Mouse (Mus musculus): ENCODE results near the gene Lrrc9. TPM values are rescaled to one million over a fixed set of nuclear protein-coding genes. Genes with fewer than 3 reads are reported as not detected.

Lrrc9 gene
- polyA plus RNA-seq, 1 experiment from 2014 or later: 0.64 TPM

- Histone ChIP-seq H3K4me3 (no peak overlapping the region), H3K27ac (no peak overlapping the region), H3K36me3 (no peaks in the 10 kb centered on the region), H3K9ac (no peak overlapping the region), H3K27me3 (no peaks in the 10 kb centered on the region), H3K9me3 (replicated peaks) (no peaks in the 10 kb centered on the region), H3K4me1 (replicated peaks) (peaks cover 7% of the 10 kb centered on the region), H3K4me2 (no peak overlapping the region)
- no peak for ATAC-seq (replicated peaks; ENCODE audit: insufficient number of reproducible peaks, insufficient read depth, low FRiP score, low read depth)
Observed at GRCm38 (mm10) chr12:72482226-72482625, 40.6 kb downstream of the Lrrc9 start.

- Histone ChIP-seq H3K4me3 (no peak overlapping the region), H3K4me2 (no peak overlapping the region), H3K9ac (no peak overlapping the region), H3K27ac (no peak overlapping the region), H3K9me3 (replicated peaks) (no peaks in the 10 kb centered on the region), H3K27me3 (no peaks in the 10 kb centered on the region), H3K4me1 (replicated peaks) (no peaks in the 10 kb centered on the region), H3K36me3 (no peaks in the 10 kb centered on the region)
- ATAC-seq (replicated peaks; ENCODE audit: insufficient number of reproducible peaks, insufficient read depth, low FRiP score, low read depth): no peak
Observed at GRCm38 (mm10) chr12:72484872-72485271, 43.2 kb downstream of the Lrrc9 start.

- 61% methylated on average over 3 of the region's 3 CpGs for WGBS
- no peaks in the 10 kb centered on the region for H3K36me3 ChIP-seq
- no peaks in the 10 kb centered on the region for H3K27me3 ChIP-seq
- no peak for ATAC-seq (replicated peaks; ENCODE audit: insufficient number of reproducible peaks, insufficient read depth, low FRiP score, low read depth)
- H3K4me1 ChIP-seq (replicated peaks): no peaks in the 10 kb centered on the region; the same call in 1 of the 2 replicates
- no peak overlapping the region for H3K4me3 ChIP-seq
- no peak overlapping the region for H3K9ac ChIP-seq
- no peak overlapping the region for H3K4me2 ChIP-seq
- no peaks in the 10 kb centered on the region for H3K9me3 ChIP-seq (replicated peaks)
- H3K27ac ChIP-seq: no peak overlapping the region
Observed at GRCm38 (mm10) chr12:72487498-72487897, 45.8 kb downstream of the Lrrc9 start.

GRCm38 (mm10) chr12:72489995-72490394, 48.3 kb downstream of the Lrrc9 start:
- Histone ChIP-seq H3K27ac (no peak overlapping the region), H3K9me3 (replicated peaks) (no peaks in the 10 kb centered on the region; the same call in 1 of the 2 replicates), H3K36me3 (no peaks in the 10 kb centered on the region), H3K4me3 (no peak overlapping the region), H3K9ac (no peak overlapping the region), H3K27me3 (no peaks in the 10 kb centered on the region), H3K4me1 (replicated peaks) (no peaks in the 10 kb centered on the region; the same call in 1 of the 2 replicates), H3K4me2 (no peak overlapping the region)
- ATAC-seq (replicated peaks; ENCODE audit: insufficient number of reproducible peaks, insufficient read depth, low FRiP score, low read depth): no peak
- 82% methylated on average over 3 of the region's 3 CpGs for WGBS

GRCm38 (mm10) chr12:72491063-72491719, 49.5 kb downstream of the Lrrc9 start:
- WGBS: 42% methylated on average over 3 of the region's 3 CpGs
- Histone ChIP-seq H3K9ac (no peak overlapping the region), H3K27me3 (no peaks in the 10 kb centered on the region), H3K9me3 (replicated peaks) (no peaks in the 10 kb centered on the region; the same call in 1 of the 2 replicates), H3K4me3 (no peak overlapping the region), H3K4me2 (no peak overlapping the region), H3K4me1 (replicated peaks) (no peaks in the 10 kb centered on the region; the same call in 1 of the 2 replicates), H3K36me3 (no peaks in the 10 kb centered on the region), H3K27ac (peak overlapping the region; percentile 56)
- no peak; the same call in 1 of the 2 replicates for ATAC-seq (replicated peaks; ENCODE audit: insufficient number of reproducible peaks, insufficient read depth, low FRiP score, low read depth)

GRCm38 (mm10) chr12:72496866-72497600, 55.4 kb downstream of the Lrrc9 start:
- Histone ChIP-seq H3K9ac (no peak overlapping the region), H3K9me3 (replicated peaks) (no peaks in the 10 kb centered on the region; the same call in 1 of the 2 replicates), H3K4me3 (no peak overlapping the region), H3K27me3 (no peaks in the 10 kb centered on the region), H3K36me3 (no peaks in the 10 kb centered on the region), H3K27ac (no peak overlapping the region), H3K4me2 (no peak overlapping the region), H3K4me1 (replicated peaks) (no peaks in the 10 kb centered on the region)
- no peak for ATAC-seq (replicated peaks; ENCODE audit: insufficient number of reproducible peaks, insufficient read depth, low FRiP score, low read depth)
- 72% methylated on average over 12 of the region's 12 CpGs for WGBS

- Histone ChIP-seq H3K9me3 (replicated peaks) (no peaks in the 10 kb centered on the region), H3K4me3 (no peak overlapping the region), H3K27me3 (no peaks in the 10 kb centered on the region), H3K9ac (no peak overlapping the region), H3K27ac (no peak overlapping the region), H3K36me3 (no peaks in the 10 kb centered on the region), H3K4me2 (no peak overlapping the region), H3K4me1 (replicated peaks) (no peaks in the 10 kb centered on the region)
- no peak for ATAC-seq (replicated peaks; ENCODE audit: insufficient number of reproducible peaks, insufficient read depth, low FRiP score, low read depth)
- 73% methylated on average over 7 of the region's 7 CpGs for WGBS
Observed at GRCm38 (mm10) chr12:72509606-72510005, 67.9 kb downstream of the Lrrc9 start.

GRCm38 (mm10) chr12:72515446-72515845, 73.8 kb downstream of the Lrrc9 start:
- no peak overlapping the region for H3K4me3 ChIP-seq
- 63% methylated on average over 3 of the region's 3 CpGs for WGBS
- no peaks in the 10 kb centered on the region for H3K9me3 ChIP-seq (replicated peaks)
- no peak for ATAC-seq (replicated peaks; ENCODE audit: insufficient number of reproducible peaks, insufficient read depth, low FRiP score, low read depth)
- H3K27me3 ChIP-seq: no peaks in the 10 kb centered on the region
- no peaks in the 10 kb centered on the region for H3K36me3 ChIP-seq
- no peak overlapping the region for H3K9ac ChIP-seq
- no peak overlapping the region for H3K27ac ChIP-seq
- no peaks in the 10 kb centered on the region for H3K4me1 ChIP-seq (replicated peaks)
- no peak overlapping the region for H3K4me2 ChIP-seq

- Histone ChIP-seq H3K27me3 (no peaks in the 10 kb centered on the region), H3K27ac (no peak overlapping the region), H3K9me3 (replicated peaks) (no peaks in the 10 kb centered on the region), H3K9ac (no peak overlapping the region), H3K4me1 (replicated peaks) (no peaks in the 10 kb centered on the region), H3K36me3 (no peaks in the 10 kb centered on the region), H3K4me2 (no peak overlapping the region), H3K4me3 (no peak overlapping the region)
- WGBS: 87% methylated on average over 12 of the region's 12 CpGs
- ATAC-seq (replicated peaks; ENCODE audit: insufficient number of reproducible peaks, insufficient read depth, low FRiP score, low read depth): no peak
Observed at GRCm38 (mm10) chr12:72518114-72518728, 76.6 kb downstream of the Lrrc9 start.

- Histone ChIP-seq H3K4me2 (no peak overlapping the region), H3K4me1 (replicated peaks) (no peaks in the 10 kb centered on the region), H3K36me3 (no peaks in the 10 kb centered on the region), H3K27ac (no peak overlapping the region), H3K4me3 (no peak overlapping the region), H3K9me3 (replicated peaks) (no peaks in the 10 kb centered on the region), H3K9ac (no peak overlapping the region), H3K27me3 (no peaks in the 10 kb centered on the region)
- WGBS: 62% methylated on average over 9 of the region's 9 CpGs
- no peak for ATAC-seq (replicated peaks; ENCODE audit: insufficient number of reproducible peaks, insufficient read depth, low FRiP score, low read depth)
Observed at GRCm38 (mm10) chr12:72519352-72519751, 77.7 kb downstream of the Lrrc9 start.

GRCm38 (mm10) chr12:72519855-72520254, 78.2 kb downstream of the Lrrc9 start:
- Histone ChIP-seq H3K4me2 (no peak overlapping the region), H3K27me3 (no peaks in the 10 kb centered on the region), H3K4me3 (no peak overlapping the region), H3K4me1 (replicated peaks) (no peaks in the 10 kb centered on the region), H3K9ac (no peak overlapping the region), H3K36me3 (no peaks in the 10 kb centered on the region), H3K27ac (no peak overlapping the region), H3K9me3 (replicated peaks) (no peaks in the 10 kb centered on the region)
- WGBS: 65% methylated on average over 5 of the region's 5 CpGs
- no peak for ATAC-seq (replicated peaks; ENCODE audit: insufficient number of reproducible peaks, insufficient read depth, low FRiP score, low read depth)

Data from heart, embryonic 15.5 days (tissue).